Mouse (Mus musculus) bone marrow macrophage, adult 2 months (primary cell): ENCODE measurements around the gene Slc23a2.

Source experiments
- CTCF ChIP-seq: IDR thresholded peaks from 2 replicates; pipeline ENCODE4 v1.5.1; 2012; ENCODE audit warnings: low read depth, mild to moderate bottlenecking, low read length, moderate library complexity
- POLR2A ChIP-seq: IDR thresholded peaks from 2 replicates; pipeline ENCODE4 v1.6.1; 2012; ENCODE audit warnings: mild to moderate bottlenecking, low read depth, low read length, borderline replicate concordance

GRCm38 (mm10) chr2:132004495-132005136 is 140.3 kb downstream of the Slc23a2 start:
- no peak for TF ChIP-seq CTCF
- TF ChIP-seq POLR2A: no peak
